Mouse (Mus musculus) embryonic facial prominence, embryonic 12.5 days (tissue): ENCODE results near the gene Cdc14b. TPM values are rescaled to one million over a fixed set of nuclear protein-coding genes. Genes with fewer than 3 reads are reported as not detected.
"Not testable (repeated sequence)": the region's sequence is repeated elsewhere in the genome, so short reads cannot be mapped to it uniquely, and the experiment has no call there.

Experiments
- ATAC-seq: fragments of 200-750 bp; cut with Nextera tagmentation; 2 replicates; pipeline ENCODE4 v1.8.0; 2017; ENCODE audit not compliant: insufficient number of reproducible peaks, insufficient read depth, low FRiP score, low TSS enrichment
- H3K27ac ChIP-seq: fragments of 300-500 bp; sonication (generic); 2 replicates; pipeline ENCODE4 v1.5.1; 2016; ENCODE audit warnings: mild to moderate bottlenecking
- H3K27me3 ChIP-seq: fragments of 300-500 bp; sonication (generic); 2 replicates; pipeline ENCODE4 v1.6.1; 2016; ENCODE audit warnings: mild to moderate bottlenecking, moderate library complexity
- H3K36me3 ChIP-seq: fragments of 300-500 bp; sonication (generic); 2 replicates; pipeline ENCODE4 v1.6.1; 2016; ENCODE audit warnings: mild to moderate bottlenecking
- H3K4me1 ChIP-seq: fragments of 300-500 bp; sonication (generic); 2 replicates; pipeline ENCODE4 v1.6.1; 2016
- H3K4me2 ChIP-seq: fragments of 300-500 bp; sonication (generic); replicated peaks from 2 replicates; pipeline ENCODE4 v1.6.1; 2016; ENCODE audit warnings: mild to moderate bottlenecking, moderate library complexity
- H3K4me3 ChIP-seq: fragments of 300-500 bp; sonication (generic); 2 replicates; pipeline ENCODE4 v1.5.1; 2016; ENCODE audit warnings: mild to moderate bottlenecking
- H3K9ac ChIP-seq: fragments of 300-500 bp; sonication (generic); 2 replicates; pipeline ENCODE4 v1.6.1; 2016; ENCODE audit warnings: mild to moderate bottlenecking, moderate library complexity
- H3K9me3 ChIP-seq: fragments of 300-500 bp; sonication (generic); 2 replicates; pipeline ENCODE4 v1.6.1; 2016; ENCODE audit warnings: mild to moderate bottlenecking, moderate library complexity
- WGBS: fragments of 180-500 bp; shearing (Covaris S2); methylation state at CpG from one replicate; pipeline ENCODE4 v1.1.7; 2016; 5-methylcytosine and 5-hydroxymethylcytosine counted together
- polyA plus RNA-seq: library from polyadenylated mRNA; unstranded; fragments of >200 nt; fragmentation: Nextera tagmentation; extraction: Ambion mirVana; gene quantifications from 2 replicates; pipeline ENCODE4 v1.2.1, GENCODE M21; 2016

Gene Cdc14b
- polyA plus RNA-seq, 1 experiment from 2014 or later, result 27.8 TPM

DNA sequence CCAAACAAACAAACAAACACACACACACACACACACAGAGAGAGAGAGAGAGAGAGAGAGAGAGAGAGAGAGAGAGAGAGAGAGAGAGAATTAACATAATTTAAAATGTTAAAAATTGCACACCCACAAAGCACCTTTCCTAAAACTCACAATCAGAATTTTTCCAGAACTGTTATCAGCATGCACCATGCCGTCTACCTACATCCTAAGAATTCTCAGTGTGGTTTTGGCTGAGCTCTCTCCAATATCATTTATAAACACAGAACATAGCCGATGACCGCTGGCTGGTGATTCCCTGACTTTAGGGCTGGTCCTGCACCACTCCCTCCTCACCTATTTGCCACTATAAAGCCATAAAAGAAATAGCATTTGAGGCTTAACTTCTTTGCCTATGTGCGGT, 6.7 kb downstream of the Cdc14b start:
- ATAC-seq, result no peak
- no peak overlapping the region for H3K4me2 ChIP-seq
- H3K36me3 ChIP-seq, result no peaks in the 10 kb centered on the region
- no peak overlapping the region for H3K9ac ChIP-seq
- no peaks in the 10 kb centered on the region for H3K4me1 ChIP-seq
- no peaks in the 10 kb centered on the region for H3K27me3 ChIP-seq
- H3K9me3 ChIP-seq, result no peaks in the 10 kb centered on the region
- no peak overlapping the region for H3K27ac ChIP-seq
- 81% methylated on average over 4 of the region's 4 CpGs for WGBS
- H3K4me3 ChIP-seq, result no peak overlapping the region

- 31% methylated on average over 9 of the region's 9 CpGs for WGBS
- no peak overlapping the region for H3K4me2 ChIP-seq
- no peaks in the 10 kb centered on the region for H3K27me3 ChIP-seq
- H3K4me3 ChIP-seq, result no peak overlapping the region
- no peak overlapping the region for H3K9ac ChIP-seq
- no peaks in the 10 kb centered on the region for H3K36me3 ChIP-seq
- ATAC-seq, result no peak
- no peaks in the 10 kb centered on the region for H3K9me3 ChIP-seq
- no peaks in the 10 kb centered on the region for H3K4me1 ChIP-seq
- no peak overlapping the region for H3K27ac ChIP-seq
Measured at GRCm38 (mm10) chr13:64267151-64267550, 7.9 kb downstream of the Cdc14b start.

GRCm38 (mm10) chr13:64264586-64264985, 10.5 kb downstream of the Cdc14b start:
- H3K4me1 ChIP-seq, result no peaks in the 10 kb centered on the region
- no peaks in the 10 kb centered on the region for H3K36me3 ChIP-seq
- H3K27ac ChIP-seq, result no peak overlapping the region
- no peaks in the 10 kb centered on the region for H3K9me3 ChIP-seq
- H3K27me3 ChIP-seq, result no peaks in the 10 kb centered on the region
- H3K4me2 ChIP-seq, result no peak overlapping the region
- no peak overlapping the region for H3K4me3 ChIP-seq
- no peak for ATAC-seq
- WGBS, result 90% methylated on average over 6 of the region's 6 CpGs
- H3K9ac ChIP-seq, result no peak overlapping the region

DNA sequence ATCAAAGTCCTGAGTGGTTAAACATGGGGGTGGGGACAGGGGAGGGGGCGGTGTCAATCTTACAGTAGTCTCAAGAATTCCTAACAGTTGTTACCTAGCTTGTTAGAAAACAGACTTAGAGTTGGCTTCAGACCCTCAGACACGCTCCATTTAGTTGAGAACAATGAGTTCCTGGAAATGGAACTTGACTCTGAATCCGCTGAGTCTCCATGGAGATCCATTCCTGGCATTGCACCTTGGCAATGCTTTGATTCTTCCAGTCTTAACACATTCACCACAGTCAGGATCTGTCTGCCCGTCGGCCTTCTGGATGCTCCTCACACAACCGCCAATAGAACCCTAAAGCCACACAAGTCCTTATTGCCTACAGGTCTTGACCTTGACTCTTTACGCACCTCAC, 15.2 kb downstream of the Cdc14b start:
- 92% methylated on average over 7 of the region's 7 CpGs for WGBS
- no peak overlapping the region for H3K4me2 ChIP-seq
- H3K4me3 ChIP-seq, result no peak overlapping the region
- H3K9ac ChIP-seq, result no peak overlapping the region
- no peak overlapping the region for H3K27ac ChIP-seq
- no peaks in the 10 kb centered on the region for H3K36me3 ChIP-seq
- no peaks in the 10 kb centered on the region for H3K27me3 ChIP-seq
- H3K4me1 ChIP-seq, result peaks cover 6% of the 10 kb centered on the region; the same call in 1 of the 2 replicates
- no peaks in the 10 kb centered on the region for H3K9me3 ChIP-seq
- no peak for ATAC-seq

GRCm38 (mm10) chr13:64258516-64258821, 16.6 kb downstream of the Cdc14b start:
- 66% methylated on average over 4 of the region's 4 CpGs for WGBS
- H3K4me1 ChIP-seq, result peaks cover 6% of the 10 kb centered on the region; the same call in 1 of the 2 replicates
- no peak overlapping the region for H3K4me3 ChIP-seq
- H3K36me3 ChIP-seq, result no peaks in the 10 kb centered on the region
- ATAC-seq, result no peak
- H3K27me3 ChIP-seq, result no peaks in the 10 kb centered on the region
- H3K9me3 ChIP-seq, result no peaks in the 10 kb centered on the region
- H3K27ac ChIP-seq, result no peak overlapping the region
- H3K9ac ChIP-seq, result no peak overlapping the region
- no peak overlapping the region for H3K4me2 ChIP-seq

- no peaks in the 10 kb centered on the region for H3K36me3 ChIP-seq
- H3K4me2 ChIP-seq, result no peak overlapping the region
- H3K27ac ChIP-seq, result no peak overlapping the region
- H3K4me1 ChIP-seq, result peaks cover 6% of the 10 kb centered on the region; the same call in 1 of the 2 replicates
- H3K9ac ChIP-seq, result no peak overlapping the region
- H3K27me3 ChIP-seq, result no peaks in the 10 kb centered on the region
- ATAC-seq, result peak; percentile 72; the same call in 1 of the 2 replicates
- no peaks in the 10 kb centered on the region for H3K9me3 ChIP-seq
- 26% methylated on average over 5 of the region's 5 CpGs for WGBS
- no peak overlapping the region for H3K4me3 ChIP-seq
Measured at GRCm38 (mm10) chr13:64257814-64258515, 17.1 kb downstream of the Cdc14b start.

GRCm38 (mm10) chr13:64257010-64257813, 17.9 kb downstream of the Cdc14b start:
- Histone ChIP-seq H3K27ac (no peak overlapping the region), H3K9ac (no peak overlapping the region), H3K4me3 (no peak overlapping the region), H3K9me3 (no peaks in the 10 kb centered on the region), H3K4me2 (no peak overlapping the region), H3K27me3 (no peaks in the 10 kb centered on the region), H3K4me1 (peaks cover 6% of the 10 kb centered on the region; the same call in 1 of the 2 replicates), H3K36me3 (no peaks in the 10 kb centered on the region)
- no peak for ATAC-seq
- 85% methylated on average over 12 of the region's 12 CpGs for WGBS

GRCm38 (mm10) chr13:64254185-64254584, 20.9 kb downstream of the Cdc14b start:
- H3K9me3 ChIP-seq, H3K4me3 ChIP-seq, H3K27ac ChIP-seq, ATAC-seq, H3K4me2 ChIP-seq, H3K9ac ChIP-seq, H3K4me1 ChIP-seq, H3K36me3 ChIP-seq, H3K27me3 ChIP-seq: not testable (repeated sequence)
- 79% methylated on average over 11 of the region's 11 CpGs for WGBS

GRCm38 (mm10) chr13:64253697-64254096, 21.4 kb downstream of the Cdc14b start:
- Histone ChIP-seq H3K4me3 (no peak overlapping the region), H3K4me1 (peaks cover 6% of the 10 kb centered on the region; the same call in 1 of the 2 replicates), H3K27me3 (no peaks in the 10 kb centered on the region), H3K9ac (no peak overlapping the region), H3K36me3 (no peaks in the 10 kb centered on the region), H3K27ac (no peak overlapping the region), H3K4me2 (no peak overlapping the region), H3K9me3 (no peaks in the 10 kb centered on the region)
- ATAC-seq, result no peak

DNA sequence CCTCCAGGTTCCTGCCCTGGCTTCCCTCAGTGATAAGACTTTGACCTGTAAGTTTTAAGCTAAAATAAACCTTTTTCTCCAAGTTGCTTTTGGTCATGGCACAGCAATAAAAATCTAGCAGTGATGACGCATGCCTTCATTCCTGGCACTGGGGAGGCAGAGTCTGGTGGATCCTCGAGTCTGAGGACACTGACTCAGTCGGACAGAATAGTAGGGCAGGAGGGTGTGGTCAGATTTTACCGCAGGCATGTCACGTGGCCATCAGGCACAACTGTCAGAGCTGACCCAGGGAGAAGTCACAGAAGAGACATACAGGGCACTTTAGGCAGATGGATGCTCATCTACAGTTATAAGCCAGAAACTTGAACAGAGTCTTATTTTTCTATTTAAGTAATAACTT, 22.9 kb downstream of the Cdc14b start:
- 80% methylated on average over 5 of the region's 5 CpGs for WGBS
- H3K9me3 ChIP-seq, result no peaks in the 10 kb centered on the region
- H3K9ac ChIP-seq, result no peak overlapping the region
- no peak overlapping the region for H3K27ac ChIP-seq
- no peaks in the 10 kb centered on the region for H3K36me3 ChIP-seq
- no peak overlapping the region for H3K4me2 ChIP-seq
- no peak for ATAC-seq
- no peak overlapping the region for H3K4me3 ChIP-seq
- no peaks in the 10 kb centered on the region; the same call in 1 of the 2 replicates for H3K4me1 ChIP-seq
- no peaks in the 10 kb centered on the region for H3K27me3 ChIP-seq

GRCm38 (mm10) chr13:64250363-64250762, 24.7 kb downstream of the Cdc14b start:
- Histone ChIP-seq H3K4me1 (no peaks in the 10 kb centered on the region; the same call in 1 of the 2 replicates), H3K4me2 (no peak overlapping the region), H3K27me3 (no peaks in the 10 kb centered on the region), H3K36me3 (no peaks in the 10 kb centered on the region), H3K4me3 (no peak overlapping the region), H3K9me3 (no peaks in the 10 kb centered on the region), H3K27ac (no peak overlapping the region), H3K9ac (no peak overlapping the region)
- 42% methylated on average over 1 of the region's 1 CpGs for WGBS
- no peak for ATAC-seq
